Mouse (Mus musculus) liver, adult (tissue): Measurements from ENCODE around the gene Rab3ip.

Experiments
- GATA4 ChIP-seq: IDR thresholded peaks from 2 replicates; pipeline ENCODE4 v1.6.1; 2014; ENCODE audit warnings: mild to moderate bottlenecking, low read length; ENCODE audit not compliant: insufficient replicate concordance

Rab3ip gene

DNA sequence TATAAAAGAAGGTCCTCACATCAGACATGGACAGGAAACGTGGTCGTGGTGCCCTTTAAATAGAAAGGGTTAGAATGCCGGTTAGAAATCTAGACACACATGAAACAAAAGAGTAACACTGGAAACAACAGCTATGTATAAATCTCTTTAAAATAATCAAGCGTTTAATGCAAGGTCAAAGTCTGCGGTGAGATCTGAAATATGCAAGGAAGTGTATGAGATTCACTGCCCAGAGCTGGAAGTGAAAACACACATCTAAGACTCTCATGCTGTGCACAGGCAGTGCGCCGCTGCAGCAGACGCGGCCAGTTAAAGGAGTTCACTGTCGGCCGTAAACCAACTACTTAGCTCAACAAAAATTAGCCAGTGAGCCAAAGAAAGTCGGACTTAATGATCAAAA lies 15.5 kb downstream of the Rab3ip start:
- TF ChIP-seq GATA4: no peak

DNA sequence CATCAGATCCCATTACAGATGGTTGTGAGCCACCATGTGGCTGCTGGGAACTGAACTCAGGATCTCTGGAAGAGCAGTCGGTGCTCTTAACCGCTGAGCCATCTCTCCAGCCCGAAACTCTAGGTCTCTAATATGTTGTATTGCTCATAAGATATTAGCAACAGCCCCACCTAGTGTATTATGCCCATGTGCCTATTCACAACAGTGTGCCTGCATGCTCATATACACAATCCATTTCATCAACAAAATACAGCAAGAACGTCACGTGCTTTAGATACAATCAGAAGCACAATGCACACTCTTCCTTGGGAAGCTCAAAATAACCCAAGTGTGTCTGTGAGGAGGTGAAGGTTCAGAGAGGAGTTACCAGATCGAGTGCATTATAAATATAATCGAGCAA lies 16.8 kb downstream of the Rab3ip start:
- no peak for TF ChIP-seq GATA4

- no peak for TF ChIP-seq GATA4
Measured at GRCm38 (mm10) chr10:116932418-116932817, 18.2 kb downstream of the Rab3ip start.

DNA sequence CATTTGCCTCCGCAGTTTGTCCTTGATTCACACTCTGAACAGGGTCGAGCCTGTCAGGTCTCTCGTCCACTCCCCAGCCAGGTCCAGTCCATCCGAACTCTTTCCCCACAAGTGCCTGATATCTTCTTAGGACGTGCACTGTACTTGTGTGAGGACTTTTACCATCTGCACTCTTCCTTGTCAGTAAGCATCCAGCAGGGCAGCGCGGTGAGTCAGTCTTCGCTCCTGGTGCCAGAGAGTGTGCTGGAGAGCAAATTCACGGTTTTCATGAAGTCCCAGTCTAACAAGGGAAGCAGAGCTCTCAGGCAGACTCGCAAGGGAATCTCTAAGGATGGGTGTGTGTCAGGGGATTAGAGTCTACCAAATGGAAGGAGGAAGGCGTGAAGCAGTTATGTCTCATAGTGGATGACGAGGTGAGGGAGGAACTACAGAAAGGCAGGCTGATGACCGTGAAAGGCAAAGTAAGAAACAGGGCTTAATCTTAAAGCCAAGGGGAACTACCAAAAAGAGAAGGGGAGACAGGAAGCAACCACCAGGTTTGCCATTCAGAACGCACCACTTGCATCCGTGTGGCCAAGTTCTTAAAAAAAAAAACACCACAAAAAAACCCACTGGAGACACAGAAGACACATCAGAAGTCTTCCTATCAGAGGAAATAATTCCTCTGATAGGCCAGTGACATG lies 18.9 kb downstream of the Rab3ip start:
- TF ChIP-seq GATA4: no peak

GRCm38 (mm10) chr10:116930936-116931335 lies 19.6 kb downstream of the Rab3ip start:
- no peak for TF ChIP-seq GATA4

GRCm38 (mm10) chr10:116930506-116930905 lies 20.1 kb downstream of the Rab3ip start:
- TF ChIP-seq GATA4: no peak

DNA sequence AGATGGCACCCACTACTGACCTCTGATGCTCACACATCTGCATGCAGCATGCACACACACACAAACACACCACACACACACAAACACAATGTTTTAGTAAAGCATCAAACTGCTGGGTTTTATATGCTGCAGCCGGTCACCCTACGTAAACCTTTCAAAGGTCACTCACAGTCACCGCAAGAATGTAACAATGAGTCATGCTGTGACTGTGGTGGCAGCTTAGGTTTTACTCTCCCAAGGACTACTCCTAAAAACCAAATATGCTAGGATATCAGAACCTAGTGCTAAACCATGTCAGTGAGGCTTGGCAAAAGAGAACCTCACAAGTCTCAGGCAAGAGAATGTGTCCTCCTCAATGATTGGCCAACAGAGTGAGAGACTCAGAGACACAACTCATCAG lies 21.7 kb downstream of the Rab3ip start:
- no peak for TF ChIP-seq GATA4

DNA sequence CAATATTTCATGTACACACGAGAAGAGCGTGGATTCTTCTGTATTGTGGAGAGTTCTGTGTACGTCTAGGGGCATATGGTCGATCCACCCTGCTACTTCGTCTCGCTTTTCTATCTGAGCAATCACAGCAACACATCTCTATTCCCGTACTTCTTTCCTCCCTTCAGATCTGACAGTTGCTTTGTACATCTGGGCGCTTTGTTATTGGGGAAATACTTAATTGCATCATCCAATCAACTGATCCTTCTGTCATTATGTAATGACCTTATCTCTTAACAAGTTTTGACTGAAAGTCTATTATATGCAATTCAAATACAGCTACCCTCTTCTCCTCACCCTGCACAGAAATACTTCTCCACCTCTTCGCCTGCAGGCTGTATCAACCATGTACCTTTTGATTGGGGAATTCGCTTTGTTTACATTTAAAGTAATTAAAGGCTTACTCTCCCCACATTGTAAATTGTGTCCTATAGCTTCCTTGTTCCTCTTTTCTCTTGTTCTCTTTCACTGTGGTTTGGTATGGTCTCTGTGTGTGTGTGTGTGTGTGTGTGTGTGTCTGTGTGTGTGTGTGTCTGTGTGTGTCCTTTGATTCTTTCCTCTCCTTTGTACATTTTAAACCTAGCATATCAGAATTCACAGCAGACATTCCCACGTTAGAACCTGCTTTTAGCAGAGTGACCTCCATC lies 24.0 kb downstream of the Rab3ip start:
- no peak for TF ChIP-seq GATA4

DNA sequence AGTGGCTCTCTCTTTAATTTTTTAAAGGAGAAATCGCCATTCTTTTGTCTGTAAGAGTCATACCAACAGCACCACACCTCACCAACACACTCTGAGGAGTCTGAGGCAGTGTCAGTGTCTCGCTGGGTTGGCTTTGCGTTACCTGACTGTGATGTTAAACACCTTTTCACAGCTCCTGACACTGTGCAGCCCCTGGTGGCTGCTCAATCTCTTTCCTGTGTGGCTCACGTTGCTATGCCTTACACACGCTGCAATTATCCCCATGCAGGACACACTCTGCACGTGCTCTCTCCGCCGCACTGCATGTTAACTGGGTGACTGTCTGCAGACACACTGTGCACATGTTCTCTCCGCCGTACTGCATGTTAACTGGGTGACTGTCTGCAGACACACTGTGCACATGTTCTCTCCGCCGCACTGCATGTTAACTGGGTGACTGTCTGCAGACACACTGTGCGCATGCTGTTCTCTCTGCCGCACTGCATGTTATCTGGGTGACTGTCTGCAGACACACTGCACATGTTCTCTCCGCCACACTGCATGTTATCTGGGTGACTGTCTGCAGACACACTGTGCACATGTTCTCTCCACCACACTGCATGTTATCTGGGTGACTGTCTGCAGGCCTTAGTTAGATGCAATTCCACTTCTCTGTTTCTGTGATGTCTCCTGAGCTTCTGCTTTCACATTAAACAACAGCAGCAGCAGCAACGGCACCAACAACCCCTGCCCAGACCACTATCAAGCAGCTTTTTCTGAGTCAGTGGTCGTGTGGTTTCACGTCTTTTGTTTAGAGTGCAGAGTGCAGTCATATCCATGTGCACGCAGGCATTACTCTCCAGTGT lies 26.7 kb downstream of the Rab3ip start:
- no peak for TF ChIP-seq GATA4

- no peak for TF ChIP-seq GATA4
Measured at GRCm38 (mm10) chr10:116922161-116922560, 28.4 kb downstream of the Rab3ip start.

GRCm38 (mm10) chr10:116921416-116921815 lies 29.2 kb downstream of the Rab3ip start:
- no peak for TF ChIP-seq GATA4

DNA sequence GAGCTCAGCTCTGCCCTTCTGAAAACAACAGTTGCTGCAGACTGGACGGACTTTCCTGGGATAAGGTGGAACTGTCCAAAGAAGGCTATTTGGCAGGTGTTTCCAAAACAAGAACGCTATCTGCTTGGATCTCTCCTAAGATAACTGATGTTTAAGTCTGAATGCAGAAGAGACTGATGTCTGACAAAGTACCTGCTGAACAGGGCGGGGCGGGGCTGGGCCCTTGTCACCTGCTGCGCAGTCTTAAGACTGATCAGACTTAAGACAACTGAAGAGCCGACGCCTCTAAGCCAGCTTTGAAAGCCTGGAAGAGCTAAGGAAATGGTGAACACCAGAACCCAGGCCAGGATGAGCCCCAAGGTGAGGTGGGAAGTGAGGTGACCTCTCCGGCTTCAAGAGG lies 29.9 kb downstream of the Rab3ip start:
- no peak for TF ChIP-seq GATA4

DNA sequence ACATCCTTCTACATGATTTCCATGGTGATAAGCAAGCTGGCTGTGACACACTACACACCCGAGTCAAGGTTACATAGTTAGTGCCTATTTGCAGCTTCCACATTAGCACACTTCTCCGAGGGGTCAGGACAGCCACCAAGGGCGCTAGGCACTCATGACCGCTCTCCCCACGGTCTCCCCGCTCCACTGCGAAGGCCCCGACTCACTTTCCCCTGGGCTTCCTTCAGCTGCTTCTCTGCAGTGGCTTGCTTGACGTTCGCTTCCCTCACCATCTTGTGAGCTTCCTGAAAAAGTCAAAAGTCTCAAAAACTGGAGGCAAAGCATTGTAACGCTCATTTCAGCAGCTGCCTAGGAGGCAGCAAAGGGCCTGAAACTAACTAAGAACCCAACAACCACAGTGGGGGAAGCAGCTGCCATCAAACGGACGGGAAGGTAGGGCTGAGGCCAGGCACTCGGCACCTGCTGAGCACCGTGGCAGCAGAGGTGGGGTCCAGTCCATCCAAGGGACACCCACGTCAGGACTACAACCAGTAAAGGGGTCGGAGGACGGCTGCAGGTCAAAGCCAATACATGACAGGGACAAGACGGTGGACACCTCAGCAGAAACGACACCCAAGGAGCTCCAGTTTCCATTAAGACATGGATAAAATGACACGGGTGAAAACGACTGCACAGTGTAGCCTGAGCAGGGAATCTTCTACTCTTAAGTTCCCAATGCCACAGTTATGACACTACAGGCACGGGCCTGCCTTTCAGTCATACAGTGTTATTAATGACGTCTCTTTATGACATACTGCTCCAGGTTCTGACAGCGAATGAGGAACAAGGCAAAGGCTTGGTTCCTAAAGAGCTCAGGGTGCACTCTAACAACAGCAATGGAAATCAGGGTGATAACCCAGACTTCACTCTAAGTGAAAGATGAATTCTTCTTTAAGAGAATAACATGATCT lies 30.9 kb downstream of the Rab3ip start:
- no peak for TF ChIP-seq GATA4

- no peak for TF ChIP-seq GATA4
Measured at GRCm38 (mm10) chr10:116916581-116916980, 34.0 kb downstream of the Rab3ip start.

DNA sequence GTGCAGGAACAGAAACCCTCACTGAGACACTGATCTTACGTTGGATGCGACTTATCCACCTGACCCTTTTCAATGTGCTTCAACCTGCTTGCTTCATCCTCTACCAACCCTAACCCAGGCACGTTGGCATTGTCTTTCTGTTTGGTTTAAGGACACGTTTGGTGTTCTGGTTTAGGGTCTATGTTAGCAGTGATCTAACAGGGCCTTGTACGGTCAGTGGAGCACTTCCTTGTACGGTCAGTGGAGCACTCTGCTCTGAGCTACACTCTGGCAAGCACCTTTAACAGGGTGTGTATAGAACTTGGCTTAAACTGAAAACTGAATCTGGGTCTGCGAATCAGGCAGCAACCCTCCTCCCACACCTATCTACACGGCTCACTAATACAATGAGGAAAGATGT lies 35.3 kb downstream of the Rab3ip start:
- no peak for TF ChIP-seq GATA4
